Mouse (Mus musculus) spleen, adult 2 months (tissue): ENCODE measurements at regions not wholly inside any gene's neighbourhood (a gene's known extent, or its start where the extent isn't known, plus 50 kb on each side); places are given as distances from the start of the nearest gene placed in this dataset.

ENCODE experiments used
- DNase-seq, 2 experiments: peaks; one replicate each; pipeline versions ENCODE4 v3.0.0 to v3.0.0-alpha.2; 2012 to 2021; ENCODE audit warnings: low spot score in 2 of 2, low read depth in 1 of 2
- H3K27ac ChIP-seq: fragments of 200-500 bp; 2 replicates; pipeline ENCODE4 v1.5.1; 2012; ENCODE audit warnings: low read length, inconsistent platforms; ENCODE audit not compliant: insufficient read depth
- H3K27me3 ChIP-seq: fragments of 200-500 bp; 2 replicates; pipeline ENCODE4 v1.6.1; 2012; ENCODE audit warnings: mild to moderate bottlenecking, moderate library complexity, low read length, inconsistent platforms; ENCODE audit not compliant: control insufficient read depth, insufficient read depth
- H3K36me3 ChIP-seq: fragments of 200-500 bp; 2 replicates; pipeline ENCODE4 v1.6.1; 2012; ENCODE audit warnings: mild to moderate bottlenecking, low read length, inconsistent platforms; ENCODE audit not compliant: control insufficient read depth, insufficient read depth
- H3K4me1 ChIP-seq: fragments of 200-500 bp; 2 replicates; pipeline ENCODE4 v1.6.1; 2011; ENCODE audit warnings: inconsistent platforms; ENCODE audit not compliant: control insufficient read depth, insufficient read depth, insufficient read length
- H3K4me3 ChIP-seq: fragments of 200-500 bp; 2 replicates; pipeline ENCODE4 v1.5.1; 2011; ENCODE audit warnings: mild to moderate bottlenecking, inconsistent platforms; ENCODE audit not compliant: insufficient read depth, insufficient read length; ENCODE audit errors: extremely low read depth
- CTCF ChIP-seq: fragments of 200-500 bp; IDR thresholded peaks from 2 replicates; pipeline ENCODE4 v1.5.1; 2011; ENCODE audit warnings: mild to moderate bottlenecking, inconsistent platforms; ENCODE audit not compliant: insufficient read depth, insufficient read length, insufficient replicate concordance; ENCODE audit errors: extremely low read depth
- POLR2A ChIP-seq: fragments of 200-500 bp; IDR thresholded peaks from 2 replicates; pipeline ENCODE4 v1.6.1; 2011; ENCODE audit warnings: low read depth, low read length, inconsistent platforms
- WGBS: fragments of 180-500 bp; shearing (Covaris S2); methylation state at CpG from one replicate; pipeline ENCODE4 v1.1.7; 2018; 5-methylcytosine and 5-hydroxymethylcytosine counted together

DNA sequence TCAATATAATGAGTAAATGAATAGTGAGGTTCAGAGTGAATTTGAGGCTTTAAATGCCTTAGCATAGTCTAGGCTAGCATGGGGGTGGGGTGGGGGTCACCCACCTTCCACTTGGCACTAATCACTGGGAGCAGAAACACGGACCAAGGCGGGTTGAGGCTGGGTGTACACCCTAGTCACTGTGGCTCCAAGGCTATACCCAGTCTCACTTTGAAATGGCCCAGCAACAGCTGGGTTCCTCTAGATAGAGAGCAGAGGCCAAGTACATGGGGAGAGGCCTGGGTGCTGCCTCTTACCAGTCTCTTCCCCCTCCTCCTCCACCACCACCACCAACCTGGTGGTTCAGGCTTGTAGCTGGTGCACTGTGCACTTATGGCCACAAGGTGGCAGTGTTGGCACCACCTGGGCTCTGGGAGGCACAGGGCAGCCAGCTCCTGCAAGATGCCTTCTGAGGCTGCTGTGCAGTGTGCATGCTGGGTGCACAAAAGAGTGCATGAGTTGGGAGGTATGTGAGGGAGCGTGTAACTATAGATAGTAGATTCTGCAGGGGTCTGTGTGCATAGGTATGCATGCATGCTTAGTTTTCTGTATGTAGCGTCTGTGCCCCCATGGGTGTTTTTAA is 85.6 kb upstream of the Mvb12b start:
- Histone ChIP-seq H3K36me3 (no peaks in the 10 kb centered on the region), H3K4me3 (no peak overlapping the region), H3K27me3 (no peaks in the 10 kb centered on the region), H3K4me1 (no peaks in the 10 kb centered on the region), H3K27ac (no peak overlapping the region)
- DNase-seq, result peak; percentile 18 to 64
- TF ChIP-seq CTCF (peak; percentile 98), POLR2A (no peak)
- 79% methylated on average over 4 of the region's 4 CpGs for WGBS

GRCm38 (mm10) chr2:33966984-33967421 is 79.3 kb upstream of the Mvb12b start:
- WGBS, result 72% methylated on average over 7 of the region's 7 CpGs
- TF ChIP-seq POLR2A, result no peak
- TF ChIP-seq CTCF, result no peak
- H3K27me3 ChIP-seq, result no peaks in the 10 kb centered on the region
- no peak overlapping the region for H3K27ac ChIP-seq
- no peak overlapping the region for H3K4me3 ChIP-seq
- no peaks in the 10 kb centered on the region for H3K36me3 ChIP-seq
- H3K4me1 ChIP-seq, result no peaks in the 10 kb centered on the region
- DNase-seq, result no peak

GRCm38 (mm10) chr2:33966389-33966983 is 78.7 kb upstream of the Mvb12b start:
- Histone ChIP-seq H3K27me3 (no peaks in the 10 kb centered on the region), H3K36me3 (no peaks in the 10 kb centered on the region), H3K27ac (no peak overlapping the region), H3K4me3 (no peak overlapping the region), H3K4me1 (no peaks in the 10 kb centered on the region)
- TF ChIP-seq POLR2A, result no peak
- no peak for TF ChIP-seq CTCF
- WGBS, result 74% methylated on average over 35 of the region's 35 CpGs
- no peak for DNase-seq

DNA sequence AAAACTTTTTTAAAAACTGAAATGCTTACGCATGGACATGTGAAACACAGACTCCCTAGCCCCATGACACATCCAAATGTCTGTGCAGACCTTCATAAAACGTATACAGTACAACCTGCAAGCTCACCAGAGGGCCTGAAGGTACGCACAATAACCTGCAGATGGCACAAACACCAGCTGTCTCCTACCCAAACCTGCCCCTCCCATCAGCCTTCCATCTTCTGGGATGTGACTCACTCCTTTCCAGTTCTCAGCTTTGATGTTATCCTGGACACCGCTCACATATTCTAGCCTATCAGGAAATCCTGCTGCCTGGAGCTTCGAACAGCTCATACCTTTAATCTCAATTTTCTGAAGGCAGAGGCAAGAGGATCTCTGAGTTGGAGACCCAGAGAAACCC is 76.3 kb upstream of the Mvb12b start:
- WGBS, result 88% methylated on average over 5 of the region's 5 CpGs
- DNase-seq, result no peak
- TF ChIP-seq CTCF (no peak), POLR2A (no peak)
- Histone ChIP-seq H3K36me3 (no peaks in the 10 kb centered on the region), H3K4me1 (no peaks in the 10 kb centered on the region), H3K4me3 (no peak overlapping the region), H3K27me3 (no peaks in the 10 kb centered on the region), H3K27ac (no peak overlapping the region)

DNA sequence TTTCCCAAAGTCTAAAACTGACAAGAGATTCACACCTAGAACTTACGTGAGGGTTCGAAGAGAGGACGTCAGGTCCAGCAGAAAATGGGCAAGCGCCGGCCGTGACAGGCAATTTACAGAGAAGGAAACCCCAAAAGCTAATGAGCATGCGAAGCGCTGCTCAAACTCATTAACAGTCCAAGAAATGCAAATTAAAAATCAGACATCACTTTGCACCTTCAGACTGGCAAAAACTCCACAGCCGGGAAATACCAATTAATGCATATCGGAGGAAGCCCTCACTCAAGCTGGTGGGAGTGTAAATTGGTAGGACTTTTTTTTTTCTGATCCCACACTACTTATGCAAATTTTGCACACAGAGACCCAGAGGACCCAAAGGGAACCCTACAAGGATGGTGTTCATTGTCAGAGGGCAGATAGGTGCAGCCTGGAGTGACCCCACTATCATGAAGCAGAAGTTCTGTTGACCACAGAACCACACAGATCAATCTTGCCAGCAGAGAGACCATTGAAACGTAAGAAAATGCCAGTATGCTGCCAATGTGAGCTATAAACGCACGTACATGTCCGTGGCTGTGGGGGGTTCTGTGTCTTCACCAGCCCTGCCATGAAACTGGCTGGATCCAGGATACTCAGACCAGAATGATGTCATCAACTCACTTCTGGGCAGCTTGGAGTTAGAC is 74.8 kb upstream of the Mvb12b start:
- H3K27me3 ChIP-seq, result no peaks in the 10 kb centered on the region
- H3K27ac ChIP-seq, result no peak overlapping the region
- H3K36me3 ChIP-seq, result no peaks in the 10 kb centered on the region
- H3K4me1 ChIP-seq, result no peaks in the 10 kb centered on the region
- no peak for DNase-seq
- WGBS, result 85% methylated on average over 14 of the region's 14 CpGs
- no peak overlapping the region for H3K4me3 ChIP-seq
- TF ChIP-seq POLR2A (no peak), CTCF (no peak)

- Histone ChIP-seq H3K4me1 (no peaks in the 10 kb centered on the region), H3K4me3 (no peak overlapping the region), H3K27me3 (no peaks in the 10 kb centered on the region), H3K27ac (no peak overlapping the region), H3K36me3 (no peaks in the 10 kb centered on the region)
- WGBS, result 89% methylated on average over 2 of the region's 2 CpGs
- no peak for DNase-seq
- no peak for TF ChIP-seq CTCF
These were observed 73.8 kb upstream of the Mvb12b start for GRCm38 (mm10) chr2:33961566-33961965.

GRCm38 (mm10) chr2:33957754-33958153 is 70.0 kb upstream of the Mvb12b start:
- Histone ChIP-seq H3K4me1 (no peaks in the 10 kb centered on the region), H3K27ac (no peak overlapping the region), H3K36me3 (no peaks in the 10 kb centered on the region), H3K4me3 (no peak overlapping the region), H3K27me3 (no peaks in the 10 kb centered on the region)
- TF ChIP-seq CTCF (peak; percentile 42; the same call in 1 of the 2 replicates), POLR2A (no peak)
- DNase-seq, result peak in 1 of 2 experiments; percentile 14
- 58% methylated on average over 6 of the region's 6 CpGs for WGBS
